Mouse (Mus musculus): Measurements from ENCODE around the gene Nudt21.

- TF ChIP-seq CTCF (IDR thresholded peaks at IDR 0.05) (no peak), EP300 (IDR thresholded peaks at IDR 0.05) (no peak)
Measured at GRCm38 (mm10) chr8:94009243-94009845, 27.5 kb downstream of the Nudt21 start.

All from lung, postnatal 0 days (tissue).